23 mouse cellular contexts compared by ENCODE assay signal in genomic region chr17:35157254-35157653, GRCm38 (mm10). TPM values are rescaled to one million over a fixed set of nuclear protein-coding genes. Genes with fewer than 3 reads are reported as not detected.
"Had no signal": no experiment of that assay in that cellular context is flagged by ENCODE, and none has a peak within 500 bp of the region (broad histone marks: within the 10 kb centered on the region; RNA-seq: fewer than 3 reads in every experiment).

No protein-coding gene starts in this region.

- H3K27me3 ChIP-seq: liver, embryonic 15.5 days; lung, embryonic 15.5 days; midbrain, embryonic 13.5 days; midbrain, embryonic 15.5 days; neural tube, embryonic 13.5 days; neural tube, embryonic 15.5 days had no signal

- ATAC-seq: liver, postnatal 0 days; lung, postnatal 0 days; midbrain, embryonic 13.5 days; midbrain, embryonic 15.5 days had no signal

- H3K4me2 ChIP-seq: liver, embryonic 15.5 days; lung, embryonic 15.5 days; midbrain, embryonic 11.5 days; midbrain, embryonic 13.5 days; midbrain, embryonic 15.5 days; neural tube, embryonic 13.5 days; neural tube, embryonic 15.5 days had no signal

- DNase-seq: liver, postnatal 0 days; lung, adult 2 months; lung, postnatal 14 days; lung, postnatal 36 days; retina, postnatal 1 day; right cerebral cortex, adult 18-20 months; right cerebral cortex, postnatal 25 days; right cerebral cortex, postnatal 4 days; spleen, adult 18-20 months; thymus, adult 18-20 months; thymus, postnatal 14 days; thymus, postnatal 4 days had no signal

- H3K4me3 ChIP-seq: liver, embryonic 15.5 days; lung, embryonic 15.5 days; midbrain, embryonic 13.5 days; midbrain, embryonic 15.5 days; neural tube, embryonic 13.5 days; neural tube, embryonic 15.5 days had no signal

- H3K9me3 ChIP-seq: liver, embryonic 15.5 days; lung, embryonic 15.5 days; midbrain, embryonic 13.5 days; midbrain, embryonic 15.5 days; neural tube, embryonic 13.5 days; neural tube, embryonic 15.5 days had no signal

RNA-seq across cellular contexts. Expression of gene Apom, which starts 25.4 kb away (rescaled TPM):
- total RNA-seq: megakaryocyte progenitor cell, adult 5-6 weeks had no signal
- polyA plus RNA-seq: macrophage; midbrain, postnatal 0 days had no signal
